26 mouse cellular contexts compared by ENCODE assay signal in genomic region chr13:30730104-30730793, GRCm38 (mm10). TPM values are rescaled to one million over a fixed set of nuclear protein-coding genes. Genes with fewer than 3 reads are reported as not detected.
A peak's percentile ranks its signal among the peaks of the same experiment; 100 is the strongest.
DNase-seq lines count a peak whose midpoint lies in the region; ATAC-seq and TF ChIP-seq lines count a peak whose summit lies in the region.
"Had no signal": no experiment of that assay in that cellular context is flagged by ENCODE, and none has a peak within 500 bp of the region (broad histone marks: within the 10 kb centered on the region; RNA-seq: fewer than 3 reads in every experiment).

No protein-coding gene starts in this region.

- no peaks in the 10 kb centered on the region for H3K79me2 ChIP-seq in CH12.LX (replicated peaks; ENCODE audit: control insufficient read depth, extremely low read depth, insufficient read depth, poor library complexity, severe bottlenecking)

- dilution Hi-C loops in CH12.LX (cut with MboI; ENCODE audit: extremely low pct_ligation_motif_present, extremely low pct_unique_long_range_greater_than_20kb, low sequenced_read_pairs): no loop called here

- H3K27ac ChIP-seq in CH12.LX (ENCODE audit: insufficient read depth, low read depth): peak overlapping the region; percentile 76
- H3K27ac ChIP-seq in midbrain, embryonic 14.5 days (replicated peaks; ENCODE audit: low read depth, low read length): no peak overlapping the region
- H3K27ac ChIP-seq: forebrain, embryonic 10.5 days; forebrain, embryonic 13.5 days; heart, embryonic 15.5 days; hindbrain, embryonic 10.5 days; hindbrain, embryonic 13.5 days; intestine, embryonic 15.5 days had no signal

- H3K36me3 ChIP-seq in CH12.LX (replicated peaks in 1 of 2; ENCODE audit: control insufficient read depth in 1 of 2, insufficient read depth in 1 of 2, low read length in 1 of 2): no peaks in the 10 kb centered on the region
- H3K36me3 ChIP-seq in midbrain, embryonic 14.5 days (ENCODE audit: control insufficient read depth, insufficient read depth, low read length): no peaks in the 10 kb centered on the region
- H3K36me3 ChIP-seq: forebrain, embryonic 10.5 days; heart, embryonic 12.5 days; heart, embryonic 15.5 days; hindbrain, embryonic 10.5 days; hindbrain, embryonic 13.5 days; intestine, embryonic 15.5 days had no signal

- ATAC-seq in midbrain, embryonic 14.5 days (ENCODE audit: low FRiP score, low TSS enrichment): no peak
- ATAC-seq: forebrain, embryonic 13.5 days; forebrain, embryonic 16.5 days; hindbrain, embryonic 16.5 days; intestine, embryonic 15.5 days had no signal

- no peak for TF ChIP-seq CTCF in CH12.LX (conservative IDR thresholded peaks at IDR 0.05 in 1 of 2, IDR thresholded peaks at IDR 0.05 in 1 of 2; ENCODE audit: low read depth in 2 of 2, low read length in 2 of 2)

- in situ Hi-C loops in CH12.LX (cut with MboI; ENCODE audit: low pct_ligation_motif_present, low pct_unique_long_range_greater_than_20kb, low sequenced_read_pairs): no loop called here

- DNase-seq in heart, adult 11 months: peak; percentile 77
- DNase-seq in heart, adult 8-10 months (ENCODE audit: low spot score): no peak
- DNase-seq in CH12.LX (ENCODE audit: extremely low read depth): peak; percentile 85
- peak; percentile 40 for DNase-seq in yolk sac, embryonic 10.5 days (ENCODE audit: low spot score)
- no peak for DNase-seq in midbrain, embryonic 14.5 days
- no peak for DNase-seq in layer of hippocampus, adult 8-10 months (ENCODE audit: low spot score in 2 of 2)
- DNase-seq: adrenal gland, adult 8-10 months; adrenal gland, postnatal 25 days; cerebellum, adult 18-20 months; cerebellum, adult 9-10 months; cerebellum, postnatal 14 days; gastrocnemius, postnatal 10 days; gastrocnemius, postnatal 36 days; heart, postnatal 10 days; heart, postnatal 36 days had no signal

- H3K4me1 ChIP-seq in CH12.LX (ENCODE audit: control insufficient read depth in 1 of 2, insufficient read depth in 2 of 2): peaks cover 33 to 72% of the 10 kb centered on the region in 2 experiments
- H3K4me1 ChIP-seq in midbrain, embryonic 14.5 days (ENCODE audit: control insufficient read depth, insufficient read depth, low read length): no peaks in the 10 kb centered on the region
- H3K4me1 ChIP-seq: forebrain, embryonic 13.5 days had no signal

- H3K4me3 ChIP-seq in CH12.LX (replicated peaks in 1 of 3; ENCODE audit: low read depth in 2 of 3, low read length in 2 of 3, poor library complexity in 1 of 3): peak overlapping the region in 1 of 3 experiments; percentile 16
- H3K4me3 ChIP-seq in midbrain, embryonic 14.5 days (replicated peaks; ENCODE audit: low read depth, low read length): no peak overlapping the region
- H3K4me3 ChIP-seq: forebrain, embryonic 10.5 days; forebrain, embryonic 13.5 days; heart, embryonic 12.5 days; heart, embryonic 15.5 days; hindbrain, embryonic 10.5 days; hindbrain, embryonic 13.5 days; intestine, embryonic 15.5 days had no signal

- H3K9me3 ChIP-seq in CH12.LX (replicated peaks; ENCODE audit: low read length): peaks cover 7% of the 10 kb centered on the region
- no peaks in the 10 kb centered on the region for H3K9me3 ChIP-seq in midbrain, embryonic 14.5 days (ENCODE audit: control insufficient read depth, low read length)
- H3K9me3 ChIP-seq: forebrain, embryonic 10.5 days; forebrain, embryonic 13.5 days; heart, embryonic 12.5 days; heart, embryonic 15.5 days; hindbrain, embryonic 10.5 days; hindbrain, embryonic 13.5 days; intestine, embryonic 15.5 days had no signal

- no peak overlapping the region for H3K9ac ChIP-seq in CH12.LX (ENCODE audit: insufficient read depth, low read depth)
- H3K9ac ChIP-seq in midbrain, embryonic 14.5 days (replicated peaks; ENCODE audit: low read length): no peak overlapping the region
- H3K9ac ChIP-seq: forebrain, embryonic 13.5 days; heart, embryonic 12.5 days; heart, embryonic 15.5 days; hindbrain, embryonic 13.5 days; intestine, embryonic 15.5 days had no signal

- no peaks in the 10 kb centered on the region for H3K27me3 ChIP-seq in CH12.LX (replicated peaks)
- no peaks in the 10 kb centered on the region for H3K27me3 ChIP-seq in midbrain, embryonic 14.5 days (ENCODE audit: control insufficient read depth, insufficient read depth, low read length)
- H3K27me3 ChIP-seq: forebrain, embryonic 13.5 days; heart, embryonic 12.5 days; heart, embryonic 15.5 days; hindbrain, embryonic 13.5 days; intestine, embryonic 15.5 days had no signal

- TF ChIP-seq EP300 in CH12.LX (IDR thresholded peaks at IDR 0.05; ENCODE audit: low read length): peak; percentile 55; the same call in 1 of the 2 replicates

- H3K4me2 ChIP-seq in CH12.LX (ENCODE audit: insufficient read depth, low read depth, poor library complexity, severe bottlenecking): no peak overlapping the region
- H3K4me2 ChIP-seq in midbrain, embryonic 14.5 days (ENCODE audit: low read length): no peak overlapping the region
- H3K4me2 ChIP-seq: forebrain, embryonic 13.5 days; hindbrain, embryonic 13.5 days; intestine, embryonic 15.5 days had no signal

- 88% methylated on average over 15 of the region's 15 CpGs for WGBS in midbrain, embryonic 14.5 days

- TF ChIP-seq RAD21 in CH12.LX (IDR thresholded peaks at IDR 0.05; ENCODE audit: low read depth, low read length): no peak; the same call in 1 of the 2 replicates

- TF ChIP-seq POLR2A in CH12.LX (IDR thresholded peaks at IDR 0.05; ENCODE audit: low read depth, low read length): peak; percentile 26; the same call in 1 of the 2 replicates

TF ChIP-seq in CH12.LX, 34 proteins besides CTCF, POLR2A, EP300 and RAD21:
- TF ChIP-seq RCOR1 (conservative IDR thresholded peaks at IDR 0.05; ENCODE audit: low read depth, low read length): no peak
- TF ChIP-seq PAX5 (IDR thresholded peaks at IDR 0.05; ENCODE audit: low read length): no peak
- TF ChIP-seq ZMIZ1 (IDR thresholded peaks at IDR 0.05; ENCODE audit: low read depth, low read length): no peak
- 0 out of 2 replicates have a peak, but pooled peaks have one; percentile 42 for TF ChIP-seq KAT2A (IDR thresholded peaks at IDR 0.05; ENCODE audit: insufficient replicate concordance, low read length)
- TF ChIP-seq IRF4 (IDR thresholded peaks at IDR 0.05; ENCODE audit: low read depth, low read length): peak; percentile 75
- no peak for TF ChIP-seq MAFK (IDR thresholded peaks at IDR 0.05; ENCODE audit: insufficient replicate concordance, low read length)
- TF ChIP-seq JUND (conservative IDR thresholded peaks at IDR 0.05; ENCODE audit: low read depth, low read length): peak; percentile 27; the same call in 1 of the 2 replicates
- TF ChIP-seq MYC (IDR thresholded peaks at IDR 0.05; ENCODE audit: low read depth, low read length): peak; percentile 90
- no peak for TF ChIP-seq NELFE (IDR thresholded peaks at IDR 0.05; ENCODE audit: low read depth, low read length)
- no peak for TF ChIP-seq POLR2AphosphoS2 (IDR thresholded peaks at IDR 0.05; ENCODE audit: low read depth, low read length)
- TF ChIP-seq MAZ (IDR thresholded peaks at IDR 0.05; ENCODE audit: low read depth, low read length): 0 out of 2 replicates have a peak, but pooled peaks have one; percentile 7
- no peak; the same call in 1 of the 2 replicates for TF ChIP-seq MXI1 (IDR thresholded peaks at IDR 0.05; ENCODE audit: low read depth, low read length)
- TF ChIP-seq MEF2A (IDR thresholded peaks at IDR 0.05; ENCODE audit: borderline replicate concordance, low read depth, low read length): peak; percentile 62; the same call in 1 of the 2 replicates
- peak; percentile 78 for TF ChIP-seq USF2 (conservative IDR thresholded peaks at IDR 0.05; ENCODE audit: low read depth, low read length)
- TF ChIP-seq ZNF384 (IDR thresholded peaks at IDR 0.05; ENCODE audit: low read depth, low read length): peak; percentile 57; the same call in 1 of the 2 replicates
- TF ChIP-seq MAX (IDR thresholded peaks at IDR 0.05; ENCODE audit: low read length): peak; percentile 82
- no peak for TF ChIP-seq ZC3H11A (IDR thresholded peaks at IDR 0.05; ENCODE audit: low read depth, low read length)
- TF ChIP-seq E2F4 (IDR thresholded peaks at IDR 0.05; ENCODE audit: insufficient replicate concordance, low read depth, low read length): no peak
- TF ChIP-seq BHLHE40 (IDR thresholded peaks at IDR 0.05; ENCODE audit: low read depth, low read length): peak; percentile 99
- no peak for TF ChIP-seq UBTF (IDR thresholded peaks at IDR 0.05; ENCODE audit: low read depth, low read length)
- TF ChIP-seq SIN3A (IDR thresholded peaks at IDR 0.05; ENCODE audit: low read length): peak; percentile 60; the same call in 1 of the 2 replicates
- peak; percentile 76 for TF ChIP-seq USF1 (IDR thresholded peaks at IDR 0.05; ENCODE audit: low read depth, low read length)
- TF ChIP-seq NRF1 (IDR thresholded peaks at IDR 0.05; ENCODE audit: low read depth, low read length): no peak
- TF ChIP-seq SMC3 (IDR thresholded peaks at IDR 0.05; ENCODE audit: low read depth, low read length): no peak
- TF ChIP-seq ETS1 (conservative IDR thresholded peaks at IDR 0.05; ENCODE audit: low read depth, low read length): peak; percentile 95
- no peak for TF ChIP-seq GABPA (IDR thresholded peaks at IDR 0.05; ENCODE audit: insufficient replicate concordance, low read depth, low read length)

RNA-seq across cellular contexts. Expression of gene Irf4, which starts 18.8 kb away (rescaled TPM):
- total RNA-seq in heart, adult 8-10 months (2022): 1 to 10 TPM in 3 of 4 experiments, under 1 TPM in 1; 0.88 to 1.9 (median 1.3) TPM
- total RNA-seq in CH12.LX (2012; rRNA removed): 115 and 138 TPM in 2 replicates
- total RNA-seq in CH12.LX (2014; rRNA removed): 122 and 142 TPM in 2 replicates
- polyA plus RNA-seq in CH12.LX (2012; ENCODE audit: insufficient read length, low read depth): 74.5 and 81.7 TPM in 2 replicates
- 0.04 and 0.17 TPM in 2 replicates for polyA plus RNA-seq in midbrain, embryonic 14.5 days (2014; fragmentation: Nextera tagmentation; extraction: Ambion mirVana)
- under 1 TPM; 0.17 to 0.18 (median 0.18) TPM for total RNA-seq in layer of hippocampus, adult 8-10 months (2022)
- total RNA-seq: MEL had no signal
- polyA plus RNA-seq: embryonic facial prominence, embryonic 11.5 days; forebrain, embryonic 10.5 days; hindbrain, embryonic 10.5 days had no signal

Comparison
In these comparisons a context has a peak if more than half of its experiments do, and no peak if none do; other contexts are left out.
1. DNase-seq: peak in heart, adult 11 months (single experiment), CH12.LX (single experiment) and yolk sac, embryonic 10.5 days (single experiment); none in heart, adult 8-10 months (single experiment), midbrain, embryonic 14.5 days (single experiment) and layer of hippocampus, adult 8-10 months (0 of 2).
2. RNA of gene Irf4, which starts 18.8 kb away (total RNA-seq): 115 to 142 TPM in CH12.LX; 0.88 to 1.9 TPM in heart, adult 8-10 months and 0.17 to 0.18 TPM in layer of hippocampus, adult 8-10 months; every median in the first group is over 10 times any median in the second.